In the genomic region with DNA sequence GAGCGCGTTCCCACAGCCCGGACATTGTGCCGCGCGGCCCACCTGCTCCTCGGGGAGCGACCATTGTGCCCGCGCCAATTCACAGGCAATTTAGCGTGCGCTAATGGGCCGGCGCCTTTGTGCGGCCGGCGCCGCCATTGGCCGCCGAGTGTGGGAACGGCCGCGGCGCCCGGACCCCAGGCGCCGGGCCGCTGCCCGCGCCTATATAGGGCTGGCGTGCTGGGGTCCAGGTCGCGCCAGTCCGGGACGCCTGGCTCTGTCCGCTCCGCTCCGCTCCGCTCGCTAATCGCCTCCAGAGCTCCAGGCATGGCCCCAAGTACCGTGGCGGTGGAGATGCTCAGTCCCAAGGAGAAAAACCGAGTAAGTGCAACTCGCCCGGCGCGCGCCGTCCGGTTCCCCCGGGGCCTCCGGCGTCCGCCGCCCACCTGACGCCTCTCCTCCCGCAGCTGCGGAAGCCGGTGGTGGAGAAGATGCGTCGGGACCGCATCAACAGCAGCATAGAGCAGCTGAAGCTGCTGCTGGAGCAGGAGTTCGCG, we compare ENCODE assay signal across 9 mouse cellular contexts. TPM values are rescaled to one million over a fixed set of nuclear protein-coding genes. Genes with fewer than 3 reads are reported as not detected.
A peak's percentile ranks its signal among the peaks of the same experiment; 100 is the strongest.
DNase-seq lines count a peak whose midpoint lies in the region; ATAC-seq and TF ChIP-seq lines count a peak whose summit lies in the region.
"Had no signal": no experiment of that assay in that cellular context is flagged by ENCODE, and none has a peak within 500 bp of the region (broad histone marks: within the 10 kb centered on the region; RNA-seq: fewer than 3 reads in every experiment).

A gene (plus strand): TSS at position 234 of the 536 bp plus-strand sequence.

- no peak for TF ChIP-seq EP300 in liver, postnatal 0 days (IDR thresholded peaks at IDR 0.05; ENCODE audit: low read depth)

- peak within 1 kb of the TSS; percentile 42 for H3K4me3 ChIP-seq in heart, embryonic 11.5 days (ENCODE audit: low read depth, low read length)
- H3K4me3 ChIP-seq in G1E (ENCODE audit: low read depth, low read length): peak within 1 kb of the TSS; percentile 13; the same call in 1 of the 2 replicates
- H3K4me3 ChIP-seq in embryonic fibroblast, embryonic 13.5 days (ENCODE audit: insufficient read depth, low read length): 0 out of 2 replicates have a peak within 1 kb of the TSS, but pooled peaks have one; percentile 15
- peak within 1 kb of the TSS; percentile 50 for H3K4me3 ChIP-seq in intestine, embryonic 16.5 days (ENCODE audit: low read length)
- peak within 1 kb of the TSS; percentile 51 for H3K4me3 ChIP-seq in liver, postnatal 0 days (ENCODE audit: low read depth, low read length)
- H3K4me3 ChIP-seq in stomach, embryonic 14.5 days (ENCODE audit: low read depth, low read length): peak within 1 kb of the TSS; percentile 33

- under 1% methylated on average over 61 of the region's 65 CpGs for WGBS in heart, embryonic 11.5 days (ENCODE audit: insufficient replicate concordance)
- under 1% methylated on average over 65 of the region's 65 CpGs for WGBS in intestine, embryonic 16.5 days
- under 1% methylated on average over 65 of the region's 65 CpGs for WGBS in liver, postnatal 0 days (ENCODE audit: insufficient replicate concordance)
- WGBS in stomach, embryonic 14.5 days: under 1% methylated on average over 63 of the region's 65 CpGs

- H3K4me1 ChIP-seq in heart, embryonic 11.5 days (ENCODE audit: control insufficient read depth, insufficient read depth, low read length): peaks cover 41% of the 10 kb centered on the region
- peaks cover 49% of the 10 kb centered on the region for H3K4me1 ChIP-seq in G1E (ENCODE audit: insufficient read depth, low read depth, low read length)
- H3K4me1 ChIP-seq in embryonic fibroblast, embryonic 13.5 days (ENCODE audit: control insufficient read depth, insufficient read depth, low read length): no peaks in the 10 kb centered on the region
- peaks cover 43% of the 10 kb centered on the region for H3K4me1 ChIP-seq in intestine, embryonic 16.5 days (ENCODE audit: control insufficient read depth, insufficient read depth, low read length)
- H3K4me1 ChIP-seq in liver, postnatal 0 days (ENCODE audit: insufficient read depth): peaks cover 42% of the 10 kb centered on the region
- peaks cover 38% of the 10 kb centered on the region for H3K4me1 ChIP-seq in stomach, embryonic 14.5 days (ENCODE audit: control insufficient read depth, insufficient read depth, low read length)

- H3K9ac ChIP-seq in heart, embryonic 11.5 days (ENCODE audit: low read depth, low read length): peak within 1 kb of the TSS; percentile 58
- peak within 1 kb of the TSS; percentile 50 for H3K9ac ChIP-seq in intestine, embryonic 16.5 days (ENCODE audit: low read depth, low read length)
- H3K9ac ChIP-seq in liver, postnatal 0 days (replicated peaks): peak within 1 kb of the TSS; percentile 31
- peak within 1 kb of the TSS; percentile 14; the same call in 1 of the 2 replicates for H3K9ac ChIP-seq in stomach, embryonic 14.5 days (replicated peaks; ENCODE audit: low read depth, low read length)

- no peaks in the 10 kb centered on the region for H3K9me3 ChIP-seq in heart, embryonic 11.5 days (replicated peaks; ENCODE audit: control insufficient read depth, low read length)
- H3K9me3 ChIP-seq in G1E (replicated peaks): peaks cover 23% of the 10 kb centered on the region
- H3K9me3 ChIP-seq in intestine, embryonic 16.5 days (ENCODE audit: control insufficient read depth, low read length): no peaks in the 10 kb centered on the region
- no peaks in the 10 kb centered on the region for H3K9me3 ChIP-seq in liver, postnatal 0 days (ENCODE audit: low read length)
- no peaks in the 10 kb centered on the region for H3K9me3 ChIP-seq in stomach, embryonic 14.5 days (ENCODE audit: control insufficient read depth, low read depth, low read length)

- peak within 1 kb of the TSS; percentile 84 for H3K4me2 ChIP-seq in heart, embryonic 11.5 days
- H3K4me2 ChIP-seq in intestine, embryonic 16.5 days (ENCODE audit: low read depth, low read length): peak within 1 kb of the TSS; percentile 86
- peak within 1 kb of the TSS; percentile 68 for H3K4me2 ChIP-seq in liver, postnatal 0 days (ENCODE audit: low read depth, low read length)
- H3K4me2 ChIP-seq in stomach, embryonic 14.5 days (replicated peaks; ENCODE audit: low read depth, low read length): peak within 1 kb of the TSS; percentile 65

- no peak for DNase-seq in heart, adult 9 months (ENCODE audit: low spot score in 2 of 2)
- no peak for DNase-seq in G1E (ENCODE audit: low spot score)
- DNase-seq in liver, postnatal 0 days: no peak
- no peak for DNase-seq in adrenal gland, adult 18-20 months (ENCODE audit: low spot score in 2 of 2)

- TF ChIP-seq CTCF in G1E (IDR thresholded peaks at IDR 0.05; ENCODE audit: low read depth, low read length): no peak
- no peak for TF ChIP-seq CTCF in embryonic fibroblast, embryonic 13.5 days (IDR thresholded peaks at IDR 0.05; ENCODE audit: borderline replicate concordance, insufficient read depth, low read length)
- no peak for TF ChIP-seq CTCF in liver, postnatal 0 days (IDR thresholded peaks at IDR 0.05; ENCODE audit: low read depth)

- TF ChIP-seq POLR2A in embryonic fibroblast, embryonic 13.5 days (IDR thresholded peaks at IDR 0.05; ENCODE audit: low read depth, low read length): no peak

- peaks cover 81% of the 10 kb centered on the region for H3K27me3 ChIP-seq in heart, embryonic 11.5 days (ENCODE audit: control insufficient read depth, insufficient read depth, low read length)
- peaks cover 45% of the 10 kb centered on the region for H3K27me3 ChIP-seq in G1E (ENCODE audit: insufficient read depth, low read length)
- peaks cover 65% of the 10 kb centered on the region for H3K27me3 ChIP-seq in intestine, embryonic 16.5 days (replicated peaks; ENCODE audit: control insufficient read depth, insufficient read depth, low read length)
- peaks cover 71% of the 10 kb centered on the region for H3K27me3 ChIP-seq in liver, postnatal 0 days (ENCODE audit: insufficient read depth, low read length)
- H3K27me3 ChIP-seq in stomach, embryonic 14.5 days (ENCODE audit: control insufficient read depth, insufficient read depth, low read length): peaks cover 40% of the 10 kb centered on the region

- H3K27ac ChIP-seq in heart, embryonic 11.5 days (ENCODE audit: low read depth, low read length): no peak within 1 kb of the TSS
- no peak within 1 kb of the TSS for H3K27ac ChIP-seq in embryonic fibroblast, embryonic 13.5 days (ENCODE audit: insufficient read depth, low read length)
- no peak within 1 kb of the TSS for H3K27ac ChIP-seq in intestine, embryonic 16.5 days (ENCODE audit: low read length)
- H3K27ac ChIP-seq in liver, postnatal 0 days (ENCODE audit: low read depth): peak within 1 kb of the TSS; percentile 48; the same call in 1 of the 2 replicates
- H3K27ac ChIP-seq in stomach, embryonic 14.5 days (ENCODE audit: low read length): no peak within 1 kb of the TSS
- H3K27ac ChIP-seq: macrophage had no signal

- H3K36me3 ChIP-seq in heart, embryonic 11.5 days (ENCODE audit: control insufficient read depth, insufficient read depth, low read length): no peaks in the 10 kb centered on the region
- H3K36me3 ChIP-seq in G1E (replicated peaks): peaks cover 8% of the 10 kb centered on the region
- no peaks in the 10 kb centered on the region for H3K36me3 ChIP-seq in intestine, embryonic 16.5 days (ENCODE audit: control insufficient read depth, insufficient read depth, low read length)
- H3K36me3 ChIP-seq in liver, postnatal 0 days (replicated peaks; ENCODE audit: insufficient read depth, low read length): no peaks in the 10 kb centered on the region
- no peaks in the 10 kb centered on the region for H3K36me3 ChIP-seq in stomach, embryonic 14.5 days (ENCODE audit: control insufficient read depth, insufficient read depth, low read length)

- ATAC-seq in heart, embryonic 11.5 days (replicated peaks; ENCODE audit: insufficient number of reproducible peaks, low FRiP score, low TSS enrichment): no peak
- no peak for ATAC-seq in G1E (ENCODE audit: extremely low read depth, insufficient number of reproducible peaks, low FRiP score, poor library complexity, severe bottlenecking)
- ATAC-seq in intestine, embryonic 16.5 days: no peak
- no peak for ATAC-seq in liver, postnatal 0 days
- no peak for ATAC-seq in stomach, embryonic 14.5 days (ENCODE audit: insufficient number of reproducible peaks, insufficient read depth, low FRiP score, low read depth)

RNA-seq across cellular contexts. Expression of the gene that starts here (rescaled TPM):
- polyA plus RNA-seq in heart, embryonic 11.5 days (2014; fragmentation: Nextera tagmentation; extraction: Ambion mirVana): 0.56 TPM in 1 of 2 replicates, not detected in the other
- not detected in 2 replicates for total RNA-seq in G1E (2014; fragmentation: Nextera tagmentation)
- total RNA-seq in G1E (2017): not detected in 2 replicates
- not detected in 2 replicates for polyA plus RNA-seq in G1E (2012)
- not detected in 2 replicates for polyA plus RNA-seq in embryonic fibroblast, embryonic 13.5 days (2011; ENCODE audit: insufficient read length, low read depth, missing spikeins)
- polyA plus RNA-seq in intestine, embryonic 16.5 days (2015; fragmentation: Nextera tagmentation; extraction: Ambion mirVana): 1.3 and 1.4 TPM in 2 replicates
- 0.15 and 0.21 TPM in 2 replicates for polyA plus RNA-seq in liver, postnatal 0 days (2015; fragmentation: Nextera tagmentation; extraction: Ambion mirVana)
- 0.91 and 1.1 TPM in 2 replicates for polyA plus RNA-seq in stomach, embryonic 14.5 days (2014; fragmentation: Nextera tagmentation; extraction: Ambion mirVana)
- not detected for total RNA-seq in adrenal gland, adult 18-20 months (2021)
- polyA plus RNA-seq: macrophage had no signal
